Mouse (Mus musculus): ENCODE measurements around the gene Bpifb1.

- TF ChIP-seq POLR2A (IDR thresholded peaks at IDR 0.05; ENCODE audit: low read depth, low read length) (no peak), CTCF (conservative IDR thresholded peaks at IDR 0.05; ENCODE audit: insufficient read depth, insufficient read length, low read depth, low read length) (no peak)
Observed at GRCm38 (mm10) chr2:154243356-154244036, 52.9 kb downstream of the Bpifb1 start.
